Mouse (Mus musculus): ENCODE data around the gene Dusp23. TPM values are rescaled to one million over a fixed set of nuclear protein-coding genes. Genes with fewer than 3 reads are reported as not detected.

The Dusp23 gene
- total RNA-seq, 1 experiment = 0.13 TPM

DNA sequence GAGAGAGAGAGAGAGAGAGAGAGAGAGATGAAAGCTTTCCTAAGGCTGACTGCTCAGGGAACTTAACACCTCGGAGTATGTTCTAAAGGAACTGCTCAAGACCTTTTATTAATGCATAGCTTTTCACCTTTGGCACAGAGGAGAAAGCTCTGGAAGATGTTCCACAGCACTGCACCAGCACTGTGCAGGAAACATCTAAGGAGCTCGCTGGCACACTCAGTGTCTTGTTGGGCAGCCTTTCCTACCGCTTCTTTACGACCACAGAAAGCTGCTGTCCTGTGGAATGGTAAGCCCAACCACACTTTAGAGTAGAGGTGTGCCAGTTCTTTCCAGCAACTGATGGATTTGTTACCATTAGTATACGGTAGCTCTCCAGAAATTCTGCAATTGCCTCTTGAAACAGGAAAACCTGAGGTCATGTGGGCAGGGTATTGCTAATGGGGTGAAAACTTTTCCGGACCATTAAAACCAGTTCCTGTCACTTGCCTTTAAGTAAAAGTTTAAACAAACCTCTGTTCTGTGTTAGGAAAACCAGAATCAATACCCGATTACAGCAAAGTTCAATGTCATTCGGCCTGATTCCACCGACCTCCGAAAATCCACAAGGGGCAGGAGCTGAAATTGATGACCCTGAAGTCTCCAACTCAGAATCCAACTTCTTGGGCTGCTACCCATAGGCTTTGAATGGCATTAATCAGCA lies 18.7 kb upstream of the Dusp23 start:
- H3K4me3 ChIP-seq (ENCODE audit: insufficient read depth in 1 of 2, low read depth in 1 of 2, low read length in 2 of 2, poor library complexity in 1 of 2, severe bottlenecking in 1 of 2) = no peak overlapping the region
- DNase-seq (ENCODE audit: low read depth, low spot score) = no peak

DNA sequence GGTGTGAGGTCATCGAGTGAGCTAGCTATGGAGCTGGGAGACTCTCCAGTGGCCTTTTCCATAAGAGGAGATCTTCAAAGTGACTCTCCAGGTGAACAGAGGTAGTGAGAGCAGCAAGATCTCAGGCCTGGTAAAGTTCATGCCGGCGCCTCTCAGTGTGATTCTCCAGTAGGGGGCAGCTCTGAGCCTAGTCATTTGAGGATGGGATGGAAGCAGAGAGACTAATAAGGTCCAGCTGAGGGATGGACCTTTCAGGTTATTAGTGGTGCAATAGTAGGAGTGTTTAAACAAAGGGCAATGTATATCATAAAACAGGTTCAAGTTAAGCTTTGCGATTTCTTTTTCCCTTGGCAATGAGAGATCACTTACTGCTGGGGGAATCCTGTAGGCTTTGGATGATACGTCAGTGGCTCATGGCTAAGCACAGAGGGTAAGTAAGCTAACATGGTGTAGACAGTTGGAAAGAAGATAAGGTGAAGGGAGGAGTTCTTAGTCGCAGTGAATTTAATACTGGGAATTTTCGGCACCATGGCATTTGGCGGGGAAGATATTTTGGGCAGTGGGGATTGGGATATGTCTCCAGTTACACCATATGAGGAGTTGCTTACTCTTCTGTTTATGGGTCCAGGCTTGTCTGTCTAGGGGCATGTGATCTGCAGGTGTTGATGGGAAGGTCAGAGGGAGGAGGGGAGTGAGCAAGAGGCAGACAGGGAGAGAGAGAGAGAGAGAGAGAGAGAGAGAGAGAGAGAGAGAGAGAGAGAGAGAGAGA lies 17.9 kb upstream of the Dusp23 start:
- TF ChIP-seq CHD2 (IDR thresholded peaks at IDR 0.05; ENCODE audit: low read depth, low read length) = no peak
- no peak for TF ChIP-seq ZC3H11A (IDR thresholded peaks at IDR 0.05; ENCODE audit: borderline replicate concordance, low read depth, low read length)
- TF ChIP-seq ZNF384 (IDR thresholded peaks at IDR 0.05; ENCODE audit: low read depth, low read length) = no peak
- TF ChIP-seq HCFC1 (IDR thresholded peaks at IDR 0.05; ENCODE audit: borderline replicate concordance, insufficient read depth, low read length) = no peak
- TF ChIP-seq MAFK (IDR thresholded peaks at IDR 0.05; ENCODE audit: insufficient read depth, low read depth, low read length) = no peak
- H3K9me3 ChIP-seq (ENCODE audit: control insufficient read depth, insufficient read depth, low read depth, low read length) = no peaks in the 10 kb centered on the region
- H3K36me3 ChIP-seq (ENCODE audit: control insufficient read depth, insufficient read depth, low read length, poor library complexity, severe bottlenecking) = no peaks in the 10 kb centered on the region
- in situ Hi-C loops (cut with MboI; ENCODE audit: low sequenced_read_pairs in 2 of 2, unreplicated experiment in 2 of 2) = no loop called here
- peaks cover 0 to 3% of the 10 kb centered on the region in 2 experiments; a peak in 1 of 4 replicates for H3K4me1 ChIP-seq (ENCODE audit: control insufficient read depth in 2 of 2, insufficient read depth in 2 of 2, low read length in 2 of 2, poor library complexity in 1 of 2)
- H3K9ac ChIP-seq (ENCODE audit: insufficient read depth, low read depth, low read length, poor library complexity, severe bottlenecking) = no peak overlapping the region
- H3K4me3 ChIP-seq (ENCODE audit: insufficient read depth in 1 of 2, low read depth in 1 of 2, low read length in 2 of 2, poor library complexity in 1 of 2, severe bottlenecking in 1 of 2) = no peak overlapping the region
- no peak overlapping the region for H3K27ac ChIP-seq (ENCODE audit: insufficient read depth, low read depth, low read length, poor library complexity, severe bottlenecking)
- DNase-seq (ENCODE audit: low read depth, low spot score) = no peak

More for the DNA sequence above, 18.7 kb upstream of the Dusp23 start:
- Histone ChIP-seq H3K27ac (ENCODE audit: insufficient read depth, low read depth, low read length, poor library complexity, severe bottlenecking) (no peak overlapping the region), H3K36me3 (ENCODE audit: control insufficient read depth, insufficient read depth, low read length, poor library complexity, severe bottlenecking) (no peaks in the 10 kb centered on the region), H3K4me1 (ENCODE audit: control insufficient read depth in 2 of 2, insufficient read depth in 2 of 2, low read length in 2 of 2, poor library complexity in 1 of 2) (peaks cover 0 to 8% of the 10 kb centered on the region in 2 experiments; a peak in 2 of 4 replicates), H3K9me3 (ENCODE audit: control insufficient read depth, insufficient read depth, low read depth, low read length) (no peaks in the 10 kb centered on the region), H3K9ac (ENCODE audit: insufficient read depth, low read depth, low read length, poor library complexity, severe bottlenecking) (no peak overlapping the region)
- TF ChIP-seq CHD2 (IDR thresholded peaks at IDR 0.05; ENCODE audit: low read depth, low read length) = no peak
- no peak for TF ChIP-seq ZC3H11A (IDR thresholded peaks at IDR 0.05; ENCODE audit: borderline replicate concordance, low read depth, low read length)
- no peak for TF ChIP-seq HCFC1 (IDR thresholded peaks at IDR 0.05; ENCODE audit: borderline replicate concordance, insufficient read depth, low read length)
- no peak for TF ChIP-seq ZNF384 (IDR thresholded peaks at IDR 0.05; ENCODE audit: low read depth, low read length)
- in situ Hi-C loops (cut with MboI; ENCODE audit: low sequenced_read_pairs in 2 of 2, unreplicated experiment in 2 of 2) = no loop called here

DNA sequence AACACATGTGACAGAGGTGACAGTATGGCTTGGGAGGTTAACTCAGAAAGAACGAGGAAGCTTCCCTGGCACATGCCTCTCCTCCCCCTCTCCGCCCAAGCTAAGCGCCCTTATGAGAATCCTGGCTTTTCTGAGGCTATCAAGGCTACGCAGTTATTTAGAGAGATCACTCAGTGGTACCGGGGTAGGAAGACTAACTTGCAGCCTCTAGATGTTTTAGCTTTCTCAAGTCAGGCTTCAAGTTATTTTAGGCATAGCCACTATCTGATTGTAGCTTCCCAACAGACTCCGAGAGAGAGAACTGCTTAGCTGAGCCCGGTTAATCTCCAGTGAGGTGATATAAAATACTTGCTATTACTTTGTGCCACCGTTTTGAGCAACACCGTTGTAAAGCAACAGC lies 16.6 kb upstream of the Dusp23 start:
- Histone ChIP-seq H3K36me3 (ENCODE audit: control insufficient read depth, insufficient read depth, low read length, poor library complexity, severe bottlenecking) (no peaks in the 10 kb centered on the region), H3K9me3 (ENCODE audit: control insufficient read depth, insufficient read depth, low read depth, low read length) (no peaks in the 10 kb centered on the region), H3K4me3 (ENCODE audit: insufficient read depth in 1 of 2, low read depth in 1 of 2, low read length in 2 of 2, poor library complexity in 1 of 2, severe bottlenecking in 1 of 2) (no peak overlapping the region), H3K9ac (ENCODE audit: insufficient read depth, low read depth, low read length, poor library complexity, severe bottlenecking) (no peak overlapping the region), H3K4me1 (ENCODE audit: control insufficient read depth in 2 of 2, insufficient read depth in 2 of 2, low read length in 2 of 2, poor library complexity in 1 of 2) (no peaks in the 10 kb centered on the region), H3K27ac (ENCODE audit: insufficient read depth, low read depth, low read length, poor library complexity, severe bottlenecking) (no peak overlapping the region)
- DNase-seq (ENCODE audit: low read depth, low spot score) = no peak
- in situ Hi-C loops (cut with MboI; ENCODE audit: low sequenced_read_pairs in 2 of 2, unreplicated experiment in 2 of 2) = loop anchor here (25.0 kb wide), 2 partner anchors 237 to 738 kb away; no protein-coding TSS in a partner anchor
- TF ChIP-seq MAFK (IDR thresholded peaks at IDR 0.05; ENCODE audit: insufficient read depth, low read depth, low read length) (no peak), CHD2 (IDR thresholded peaks at IDR 0.05; ENCODE audit: low read depth, low read length) (no peak), ZC3H11A (IDR thresholded peaks at IDR 0.05; ENCODE audit: borderline replicate concordance, low read depth, low read length) (no peak), ZNF384 (IDR thresholded peaks at IDR 0.05; ENCODE audit: low read depth, low read length) (no peak), HCFC1 (IDR thresholded peaks at IDR 0.05; ENCODE audit: borderline replicate concordance, insufficient read depth, low read length) (no peak)

DNA sequence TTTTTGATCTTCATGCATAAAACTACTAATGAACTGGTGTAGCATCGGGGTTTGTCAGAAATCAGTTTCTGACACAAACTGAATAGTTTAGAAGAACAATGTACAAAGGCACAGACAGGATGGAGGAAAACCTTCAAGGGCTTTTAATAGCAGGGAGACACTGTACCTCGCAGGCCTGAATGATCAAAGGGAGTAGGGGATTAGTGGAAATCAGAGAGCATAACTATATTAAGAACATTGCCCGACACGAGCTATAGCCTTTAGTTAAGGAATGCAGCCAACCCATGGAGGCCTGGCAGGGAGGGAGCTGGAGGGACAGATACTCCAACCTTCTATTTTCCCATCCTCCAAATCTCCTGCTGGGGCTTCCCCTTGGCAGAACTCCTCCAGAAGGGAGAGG lies 14.5 kb upstream of the Dusp23 start:
- Histone ChIP-seq H3K9me3 (ENCODE audit: control insufficient read depth, insufficient read depth, low read depth, low read length) (no peaks in the 10 kb centered on the region), H3K4me1 (ENCODE audit: control insufficient read depth in 2 of 2, insufficient read depth in 2 of 2, low read length in 2 of 2, poor library complexity in 1 of 2) (no peaks in the 10 kb centered on the region), H3K9ac (ENCODE audit: insufficient read depth, low read depth, low read length, poor library complexity, severe bottlenecking) (no peak overlapping the region), H3K4me3 (ENCODE audit: insufficient read depth in 1 of 2, low read depth in 1 of 2, low read length in 2 of 2, poor library complexity in 1 of 2, severe bottlenecking in 1 of 2) (no peak overlapping the region), H3K27ac (ENCODE audit: insufficient read depth, low read depth, low read length, poor library complexity, severe bottlenecking) (no peak overlapping the region), H3K36me3 (ENCODE audit: control insufficient read depth, insufficient read depth, low read length, poor library complexity, severe bottlenecking) (no peaks in the 10 kb centered on the region)
- no peak for DNase-seq (ENCODE audit: low read depth, low spot score)
- TF ChIP-seq ZC3H11A (IDR thresholded peaks at IDR 0.05; ENCODE audit: borderline replicate concordance, low read depth, low read length) (no peak), ZNF384 (IDR thresholded peaks at IDR 0.05; ENCODE audit: low read depth, low read length) (no peak)
- in situ Hi-C loops (cut with MboI; ENCODE audit: low sequenced_read_pairs in 2 of 2, unreplicated experiment in 2 of 2) = loop anchor here (25.0 kb wide), 2 partner anchors 235 to 740 kb away; no protein-coding TSS in a partner anchor

Measured in ES-E14 (cell line).